Mouse (Mus musculus): ENCODE measurements around the gene Slc44a2. TPM values are rescaled to one million over a fixed set of nuclear protein-coding genes. Genes with fewer than 3 reads are reported as not detected.

Gene Slc44a2
- total RNA-seq (2014; rRNA removed): 58.5 and 70.7 TPM in 2 replicates
- polyA plus RNA-seq (2015; fragmentation: Nextera tagmentation; extraction: Ambion mirVana): 47.1 and 52.0 TPM in 2 replicates

GRCm38 (mm10) chr9:21320619-21321512, at the start of gene Slc44a2:
Slc44a2 (plus strand) TSS chr9:21320698.
- TF ChIP-seq CTCF (IDR thresholded peaks at IDR 0.05): no peak
- Histone ChIP-seq H3K4me3 (ENCODE audit: low read depth, low read length) (peak within 1 kb of the TSS; percentile 61), H3K9ac (replicated peaks; ENCODE audit: low read length, poor library complexity, severe bottlenecking) (peak within 1 kb of the TSS; percentile 67), H3K36me3 (ENCODE audit: insufficient read depth, low read length) (no peaks in the 10 kb centered on the region), H3K27me3 (ENCODE audit: insufficient read depth, low read length) (no peaks in the 10 kb centered on the region), H3K4me2 (ENCODE audit: low read depth, low read length, poor library complexity, severe bottlenecking) (peak within 1 kb of the TSS; percentile 81), H3K4me1 (ENCODE audit: insufficient read depth, low read length) (peaks cover 6% of the 10 kb centered on the region; the same call in 1 of the 2 replicates), H3K9me3 (ENCODE audit: low read length) (no peaks in the 10 kb centered on the region), H3K27ac (ENCODE audit: low read depth, low read length) (peak within 1 kb of the TSS; percentile 48; the same call in 1 of the 2 replicates)
- DNase-seq (ENCODE audit: low spot score) (peak; percentile 86), ATAC-seq (ENCODE audit: low FRiP score) (peak; percentile 91)
- WGBS: under 1% methylated on average over 52 of the region's 52 CpGs

GRCm38 (mm10) chr9:21272391-21272790, 48.1 kb upstream of the Slc44a2 start:
- WGBS: 95% methylated on average over 9 of the region's 9 CpGs
- Histone ChIP-seq H3K27ac (ENCODE audit: low read depth, low read length) (no peak overlapping the region), H3K4me2 (ENCODE audit: low read depth, low read length, poor library complexity, severe bottlenecking) (no peak overlapping the region)

GRCm38 (mm10) chr9:21273094-21273493, 47.4 kb upstream of the Slc44a2 start:
- H3K27ac ChIP-seq (ENCODE audit: low read depth, low read length): no peak overlapping the region
- no peaks in the 10 kb centered on the region for H3K9me3 ChIP-seq (ENCODE audit: low read length)
- H3K4me2 ChIP-seq (ENCODE audit: low read depth, low read length, poor library complexity, severe bottlenecking): no peak overlapping the region
- peaks cover 88% of the 10 kb centered on the region for H3K36me3 ChIP-seq (ENCODE audit: insufficient read depth, low read length)
- 89% methylated on average over 8 of the region's 8 CpGs for WGBS
- H3K27me3 ChIP-seq (ENCODE audit: insufficient read depth, low read length): no peaks in the 10 kb centered on the region
- DNase-seq (ENCODE audit: low spot score) (no peak), ATAC-seq (ENCODE audit: low FRiP score) (no peak)
- no peaks in the 10 kb centered on the region for H3K4me1 ChIP-seq (ENCODE audit: insufficient read depth, low read length)
- no peak for TF ChIP-seq CTCF (IDR thresholded peaks at IDR 0.05)
- no peak overlapping the region for H3K4me3 ChIP-seq (ENCODE audit: low read depth, low read length)
- H3K9ac ChIP-seq (replicated peaks; ENCODE audit: low read length, poor library complexity, severe bottlenecking): no peak overlapping the region

More at GRCm38 (mm10) chr9:21272391-21272790, 48.1 kb upstream of the Slc44a2 start:
- DNase-seq (ENCODE audit: low spot score) (no peak), ATAC-seq (ENCODE audit: low FRiP score) (no peak)
- H3K27me3 ChIP-seq (ENCODE audit: insufficient read depth, low read length): no peaks in the 10 kb centered on the region
- H3K36me3 ChIP-seq (ENCODE audit: insufficient read depth, low read length): peaks cover 84% of the 10 kb centered on the region
- H3K9ac ChIP-seq (replicated peaks; ENCODE audit: low read length, poor library complexity, severe bottlenecking): no peak overlapping the region
- no peaks in the 10 kb centered on the region for H3K9me3 ChIP-seq (ENCODE audit: low read length)
- no peak for TF ChIP-seq CTCF (IDR thresholded peaks at IDR 0.05)
- H3K4me3 ChIP-seq (ENCODE audit: low read depth, low read length): no peak overlapping the region
- no peaks in the 10 kb centered on the region for H3K4me1 ChIP-seq (ENCODE audit: insufficient read depth, low read length)

- DNase-seq (ENCODE audit: low spot score) (no peak), ATAC-seq (ENCODE audit: low FRiP score) (no peak)
- H3K27me3 ChIP-seq (ENCODE audit: insufficient read depth, low read length): no peaks in the 10 kb centered on the region
- 84% methylated on average over 7 of the region's 7 CpGs for WGBS
- H3K4me3 ChIP-seq (ENCODE audit: low read depth, low read length): no peak overlapping the region
- peaks cover 85% of the 10 kb centered on the region for H3K36me3 ChIP-seq (ENCODE audit: insufficient read depth, low read length)
- no peak overlapping the region for H3K9ac ChIP-seq (replicated peaks; ENCODE audit: low read length, poor library complexity, severe bottlenecking)
- H3K9me3 ChIP-seq (ENCODE audit: low read length): no peaks in the 10 kb centered on the region
- no peaks in the 10 kb centered on the region for H3K4me1 ChIP-seq (ENCODE audit: insufficient read depth, low read length)
- H3K27ac ChIP-seq (ENCODE audit: low read depth, low read length): no peak overlapping the region
- no peak overlapping the region for H3K4me2 ChIP-seq (ENCODE audit: low read depth, low read length, poor library complexity, severe bottlenecking)
- TF ChIP-seq CTCF (IDR thresholded peaks at IDR 0.05): no peak
Observed at GRCm38 (mm10) chr9:21273520-21274228, 46.8 kb upstream of the Slc44a2 start.

GRCm38 (mm10) chr9:21274336-21274735, 46.2 kb upstream of the Slc44a2 start:
- Histone ChIP-seq H3K4me2 (ENCODE audit: low read depth, low read length, poor library complexity, severe bottlenecking) (no peak overlapping the region), H3K4me1 (ENCODE audit: insufficient read depth, low read length) (no peaks in the 10 kb centered on the region), H3K27me3 (ENCODE audit: insufficient read depth, low read length) (no peaks in the 10 kb centered on the region), H3K9me3 (ENCODE audit: low read length) (no peaks in the 10 kb centered on the region), H3K36me3 (ENCODE audit: insufficient read depth, low read length) (peaks cover 85% of the 10 kb centered on the region), H3K9ac (replicated peaks; ENCODE audit: low read length, poor library complexity, severe bottlenecking) (no peak overlapping the region), H3K4me3 (ENCODE audit: low read depth, low read length) (no peak overlapping the region), H3K27ac (ENCODE audit: low read depth, low read length) (no peak overlapping the region)
- 91% methylated on average over 3 of the region's 3 CpGs for WGBS
- DNase-seq (ENCODE audit: low spot score): no peak
- TF ChIP-seq CTCF (IDR thresholded peaks at IDR 0.05): no peak
- ATAC-seq (ENCODE audit: low FRiP score): no peak

Data from midbrain, postnatal 0 days (tissue).